Mouse (Mus musculus): Measurements from ENCODE around the gene Ankrd12. TPM values are rescaled to one million over a fixed set of nuclear protein-coding genes. Genes with fewer than 3 reads are reported as not detected.

Gene Ankrd12
- polyA plus RNA-seq, 1 experiment: 0.37 TPM

GRCm38 (mm10) chr17:65930960-65931359 is 145.9 kb downstream of the Ankrd12 start:
- no peak for TF ChIP-seq TAL1 (IDR thresholded peaks at IDR 0.05; ENCODE audit: low read length)
- TF ChIP-seq GATA1 (IDR thresholded peaks at IDR 0.05; ENCODE audit: low read length): no peak
- Histone ChIP-seq H3K36me3 (ENCODE audit: control insufficient read depth) (peaks cover 46% of the 10 kb centered on the region), H3K4me1 (ENCODE audit: control insufficient read depth) (no peaks in the 10 kb centered on the region), H3K4me3 (replicated peaks) (no peak overlapping the region), H3K27me3 (ENCODE audit: control insufficient read depth) (no peaks in the 10 kb centered on the region), H3K9me3 (ENCODE audit: control insufficient read depth, low read length) (peaks cover 3% of the 10 kb centered on the region; the same call in 1 of the 2 replicates)

- H3K4me3 ChIP-seq (replicated peaks): no peak overlapping the region
- H3K27me3 ChIP-seq (ENCODE audit: control insufficient read depth): no peaks in the 10 kb centered on the region
- H3K36me3 ChIP-seq (ENCODE audit: control insufficient read depth): peaks cover 47% of the 10 kb centered on the region
- H3K4me1 ChIP-seq (ENCODE audit: control insufficient read depth): no peaks in the 10 kb centered on the region
- no peak for TF ChIP-seq TAL1 (IDR thresholded peaks at IDR 0.05; ENCODE audit: low read length)
- TF ChIP-seq GATA1 (IDR thresholded peaks at IDR 0.05; ENCODE audit: low read length): no peak
- peaks cover 3% of the 10 kb centered on the region; the same call in 1 of the 2 replicates for H3K9me3 ChIP-seq (ENCODE audit: control insufficient read depth, low read length)
Observed at GRCm38 (mm10) chr17:65930158-65930826, 146.6 kb downstream of the Ankrd12 start.

- Histone ChIP-seq H3K9me3 (ENCODE audit: control insufficient read depth, low read length) (peaks cover 3% of the 10 kb centered on the region; the same call in 1 of the 2 replicates), H3K36me3 (ENCODE audit: control insufficient read depth) (peaks cover 52% of the 10 kb centered on the region), H3K4me1 (ENCODE audit: control insufficient read depth) (no peaks in the 10 kb centered on the region), H3K4me3 (replicated peaks) (no peak overlapping the region), H3K27me3 (ENCODE audit: control insufficient read depth) (no peaks in the 10 kb centered on the region)
- TF ChIP-seq TAL1 (IDR thresholded peaks at IDR 0.05; ENCODE audit: low read length) (no peak), GATA1 (IDR thresholded peaks at IDR 0.05; ENCODE audit: low read length) (no peak)
Observed at GRCm38 (mm10) chr17:65929319-65929978, 147.4 kb downstream of the Ankrd12 start.

GRCm38 (mm10) chr17:65927077-65927476 is 149.8 kb downstream of the Ankrd12 start:
- H3K4me3 ChIP-seq (replicated peaks): no peak overlapping the region
- no peaks in the 10 kb centered on the region for H3K9me3 ChIP-seq (ENCODE audit: control insufficient read depth, low read length)
- TF ChIP-seq GATA1 (IDR thresholded peaks at IDR 0.05; ENCODE audit: low read length): no peak
- no peak for TF ChIP-seq TAL1 (IDR thresholded peaks at IDR 0.05; ENCODE audit: low read length)
- H3K36me3 ChIP-seq (ENCODE audit: control insufficient read depth): peaks cover 54% of the 10 kb centered on the region
- H3K27me3 ChIP-seq (ENCODE audit: control insufficient read depth): no peaks in the 10 kb centered on the region
- no peaks in the 10 kb centered on the region for H3K4me1 ChIP-seq (ENCODE audit: control insufficient read depth)

- H3K4me3 ChIP-seq (replicated peaks): no peak overlapping the region
- TF ChIP-seq GATA1 (IDR thresholded peaks at IDR 0.05; ENCODE audit: low read length): no peak
- TF ChIP-seq TAL1 (IDR thresholded peaks at IDR 0.05; ENCODE audit: low read length): no peak
- no peaks in the 10 kb centered on the region for H3K9me3 ChIP-seq (ENCODE audit: control insufficient read depth, low read length)
- peaks cover 55% of the 10 kb centered on the region for H3K36me3 ChIP-seq (ENCODE audit: control insufficient read depth)
- H3K27me3 ChIP-seq (ENCODE audit: control insufficient read depth): no peaks in the 10 kb centered on the region
- H3K4me1 ChIP-seq (ENCODE audit: control insufficient read depth): peaks cover 6% of the 10 kb centered on the region
Observed at GRCm38 (mm10) chr17:65924218-65924617, 152.7 kb downstream of the Ankrd12 start.

- Histone ChIP-seq H3K36me3 (ENCODE audit: control insufficient read depth) (peaks cover 42% of the 10 kb centered on the region), H3K27me3 (ENCODE audit: control insufficient read depth) (no peaks in the 10 kb centered on the region), H3K4me1 (ENCODE audit: control insufficient read depth) (peaks cover 12% of the 10 kb centered on the region), H3K9me3 (ENCODE audit: control insufficient read depth, low read length) (no peaks in the 10 kb centered on the region), H3K4me3 (replicated peaks) (no peak overlapping the region)
- no peak for TF ChIP-seq GATA1 (IDR thresholded peaks at IDR 0.05; ENCODE audit: low read length)
Observed at GRCm38 (mm10) chr17:65921975-65922374, 154.9 kb downstream of the Ankrd12 start.

- H3K4me1 ChIP-seq (ENCODE audit: control insufficient read depth): peaks cover 12% of the 10 kb centered on the region
- no peaks in the 10 kb centered on the region for H3K9me3 ChIP-seq (ENCODE audit: control insufficient read depth, low read length)
- H3K27me3 ChIP-seq (ENCODE audit: control insufficient read depth): no peaks in the 10 kb centered on the region
- peak; percentile 41; the same call in 2 of the 3 replicates for TF ChIP-seq TAL1 (IDR thresholded peaks at IDR 0.05; ENCODE audit: low read length)
- no peak for TF ChIP-seq GATA1 (IDR thresholded peaks at IDR 0.05; ENCODE audit: low read length)
- H3K4me3 ChIP-seq (replicated peaks): no peak overlapping the region
- peaks cover 21% of the 10 kb centered on the region for H3K36me3 ChIP-seq (ENCODE audit: control insufficient read depth)
Observed at GRCm38 (mm10) chr17:65919235-65919634, 157.7 kb downstream of the Ankrd12 start.

GRCm38 (mm10) chr17:65916135-65916668 is 160.7 kb downstream of the Ankrd12 start:
- Histone ChIP-seq H3K4me1 (ENCODE audit: control insufficient read depth) (peaks cover 15% of the 10 kb centered on the region), H3K27me3 (ENCODE audit: control insufficient read depth) (no peaks in the 10 kb centered on the region), H3K9me3 (ENCODE audit: control insufficient read depth, low read length) (no peaks in the 10 kb centered on the region), H3K36me3 (ENCODE audit: control insufficient read depth) (peaks cover 2% of the 10 kb centered on the region; the same call in 1 of the 2 replicates), H3K4me3 (replicated peaks) (no peak overlapping the region)
- no peak for TF ChIP-seq TAL1 (IDR thresholded peaks at IDR 0.05; ENCODE audit: low read length)
- no peak for TF ChIP-seq GATA1 (IDR thresholded peaks at IDR 0.05; ENCODE audit: low read length)

Other genes starting within 250 kb of the Ankrd12 start
- 34.5 and 36.9 TPM in 2 replicates for gene Ralbp1, start 191.3 kb downstream of the Ankrd12 start, polyA plus RNA-seq (2012)
- gene Twsg1, start 125.9 kb downstream of the Ankrd12 start, polyA plus RNA-seq (2012): 0.20 and 0.31 TPM in 2 replicates
- 8.3 and 11.1 TPM in 2 replicates for gene Ndufv2, start 24.5 kb upstream of the Ankrd12 start, polyA plus RNA-seq (2012)
- gene Washc1, start 34.5 kb upstream of the Ankrd12 start, polyA plus RNA-seq (2012): 2.2 and 2.3 TPM in 2 replicates
- gene Ddx11, start 46.4 kb upstream of the Ankrd12 start, polyA plus RNA-seq (2012): 0.25 and 0.51 TPM in 2 replicates

All from erythroblast, embryonic 14.5 days (primary cell).